Mouse (Mus musculus): Measurements from ENCODE around the gene Cc2d1a.
A peak's percentile ranks its signal among the peaks of the same experiment; 100 is the strongest.

Cc2d1a gene

GRCm38 (mm10) chr8:84147769-84148530, at the start of gene Cc2d1a, which contains the start of gene 4930432K21Rik:
Gene Cc2d1a, minus strand, starts transcription at chr8:84147936.
Gene 4930432K21Rik, plus strand, starts transcription at chr8:84148025.
- DNase-seq (ENCODE audit: low read depth, low spot score) = peak; percentile 96

- DNase-seq (ENCODE audit: low read depth, low spot score) = peak; percentile 83
These were observed 49.6 kb upstream of the Cc2d1a start for GRCm38 (mm10) chr8:84197141-84197921.

GRCm38 (mm10) chr8:84194224-84194743, 46.5 kb upstream of the Cc2d1a start:
- DNase-seq (ENCODE audit: low read depth, low spot score) = no peak

GRCm38 (mm10) chr8:84193566-84193965, 45.8 kb upstream of the Cc2d1a start:
- DNase-seq (ENCODE audit: low read depth, low spot score) = no peak

GRCm38 (mm10) chr8:84193161-84193560, 45.4 kb upstream of the Cc2d1a start:
- DNase-seq (ENCODE audit: low read depth, low spot score) = no peak

- no peak for DNase-seq (ENCODE audit: low read depth, low spot score)
These were observed 44.8 kb upstream of the Cc2d1a start for GRCm38 (mm10) chr8:84192555-84192954.

GRCm38 (mm10) chr8:84192023-84192422, 44.3 kb upstream of the Cc2d1a start:
- peak; percentile 83 for DNase-seq (ENCODE audit: low read depth, low spot score)

GRCm38 (mm10) chr8:84190191-84190867, 42.6 kb upstream of the Cc2d1a start:
- DNase-seq (ENCODE audit: low read depth, low spot score) = no peak

- no peak for DNase-seq (ENCODE audit: low read depth, low spot score)
These were observed 41.9 kb upstream of the Cc2d1a start for GRCm38 (mm10) chr8:84189603-84190002.

GRCm38 (mm10) chr8:84188671-84189070, 40.9 kb upstream of the Cc2d1a start:
- DNase-seq (ENCODE audit: low read depth, low spot score) = no peak

GRCm38 (mm10) chr8:84187065-84187755, 39.5 kb upstream of the Cc2d1a start:
- no peak for DNase-seq (ENCODE audit: low read depth, low spot score)

- DNase-seq (ENCODE audit: low read depth, low spot score) = no peak
These were observed 38.8 kb upstream of the Cc2d1a start for GRCm38 (mm10) chr8:84186547-84186946.

- DNase-seq (ENCODE audit: low read depth, low spot score) = no peak
These were observed 37.4 kb upstream of the Cc2d1a start, which contains the start of gene Nanos3 for GRCm38 (mm10) chr8:84185117-84185516. Gene Nanos3, minus strand, starts transcription at chr8:84185217.

GRCm38 (mm10) chr8:84184085-84185043, 36.6 kb upstream of the Cc2d1a start:
- DNase-seq (ENCODE audit: low read depth, low spot score) = no peak

- no peak for DNase-seq (ENCODE audit: low read depth, low spot score)
These were observed 35.7 kb upstream of the Cc2d1a start for GRCm38 (mm10) chr8:84183261-84184084.

- DNase-seq (ENCODE audit: low read depth, low spot score) = no peak
These were observed 35.1 kb upstream of the Cc2d1a start for GRCm38 (mm10) chr8:84182833-84183232.

- no peak for DNase-seq (ENCODE audit: low read depth, low spot score)
These were observed 32.9 kb upstream of the Cc2d1a start for GRCm38 (mm10) chr8:84180530-84181190.

GRCm38 (mm10) chr8:84179946-84180345, 32.2 kb upstream of the Cc2d1a start:
- no peak for DNase-seq (ENCODE audit: low read depth, low spot score)

- DNase-seq (ENCODE audit: low read depth, low spot score) = no peak
These were observed 30.9 kb upstream of the Cc2d1a start for GRCm38 (mm10) chr8:84178592-84178991.
